Mouse (Mus musculus): ENCODE data around the gene Tmem144. TPM values are rescaled to one million over a fixed set of nuclear protein-coding genes. Genes with fewer than 3 reads are reported as not detected.

Tmem144 gene
- polyA plus RNA-seq (2016; fragmentation: Nextera tagmentation; extraction: Ambion mirVana) = 1.9 and 2.7 TPM in 2 replicates

DNA sequence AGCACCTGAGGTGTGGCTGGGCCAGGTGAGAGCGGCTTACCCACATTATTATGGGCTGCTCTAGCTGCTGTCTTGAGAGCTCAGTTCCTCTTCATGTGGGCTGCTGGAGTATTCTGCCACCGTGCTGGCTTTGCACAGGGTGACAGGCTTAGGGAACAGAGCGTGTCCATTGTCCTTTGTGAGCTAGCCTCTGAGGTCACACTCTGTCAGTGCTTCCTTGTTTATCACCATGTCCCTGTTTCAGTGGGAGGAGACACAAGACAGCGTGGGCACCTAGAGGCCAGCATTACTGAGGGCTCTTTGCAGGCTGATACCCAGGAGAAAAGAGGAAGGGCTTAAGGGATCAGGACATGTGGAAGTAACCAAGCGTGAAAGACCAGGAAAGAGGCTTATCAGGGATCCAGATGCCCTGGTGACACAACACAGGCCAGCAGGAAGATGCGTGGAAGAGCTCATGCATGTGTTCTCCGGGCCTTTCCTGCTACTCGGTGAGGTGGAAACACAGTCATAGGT, at the start of gene Tmem144:
Gene Tmem144, minus strand, starts transcription at position 120 of the 513 bp plus-strand sequence.
- ATAC-seq (ENCODE audit: low FRiP score, low read depth) = peak; percentile 28
- H3K4me3 ChIP-seq = no peak within 1 kb of the TSS
- H3K4me2 ChIP-seq (replicated peaks) = no peak within 1 kb of the TSS
- H3K27me3 ChIP-seq = peaks cover 5% of the 10 kb centered on the region; the same call in 1 of the 2 replicates
- H3K36me3 ChIP-seq = no peaks in the 10 kb centered on the region
- 0 out of 2 replicates have a peak, but pooled peaks cover 6% of the 10 kb centered on the region for H3K4me1 ChIP-seq
- no peaks in the 10 kb centered on the region for H3K9me3 ChIP-seq
- no peak within 1 kb of the TSS for H3K27ac ChIP-seq (replicated peaks)
- no peak within 1 kb of the TSS for H3K9ac ChIP-seq (replicated peaks)
- WGBS = 19% methylated on average over 8 of the region's 8 CpGs

DNA sequence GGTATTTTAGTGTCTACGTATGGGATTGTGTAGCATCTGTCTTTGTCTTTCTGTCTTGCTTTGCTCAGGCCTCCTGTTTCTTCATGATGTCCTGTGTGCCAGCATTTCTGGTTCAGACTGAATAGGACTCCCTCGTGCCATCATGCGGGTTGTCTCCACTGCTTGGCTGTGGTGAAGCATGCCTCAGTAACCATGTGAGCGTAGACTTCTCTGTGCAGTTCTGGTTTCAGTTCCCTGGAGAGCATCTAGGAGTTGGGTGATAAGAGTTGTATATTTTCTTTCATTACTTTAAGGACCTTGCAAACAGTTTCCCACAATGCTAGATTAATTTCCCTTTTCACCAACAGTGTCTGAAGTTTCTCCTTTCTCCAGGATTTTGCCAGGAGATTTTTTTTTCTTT, 49.2 kb upstream of the Tmem144 start:
- no peak for ATAC-seq (ENCODE audit: low FRiP score, low read depth)
- H3K9ac ChIP-seq (replicated peaks) = no peak overlapping the region
- H3K4me3 ChIP-seq = no peak overlapping the region
- no peak overlapping the region for H3K27ac ChIP-seq (replicated peaks)
- no peaks in the 10 kb centered on the region for H3K27me3 ChIP-seq
- H3K4me2 ChIP-seq (replicated peaks) = no peak overlapping the region
- 98% methylated on average over 4 of the region's 4 CpGs for WGBS
- no peaks in the 10 kb centered on the region for H3K36me3 ChIP-seq
- no peaks in the 10 kb centered on the region for H3K9me3 ChIP-seq
- H3K4me1 ChIP-seq = 0 out of 2 replicates have a peak, but pooled peaks cover 2% of the 10 kb centered on the region

DNA sequence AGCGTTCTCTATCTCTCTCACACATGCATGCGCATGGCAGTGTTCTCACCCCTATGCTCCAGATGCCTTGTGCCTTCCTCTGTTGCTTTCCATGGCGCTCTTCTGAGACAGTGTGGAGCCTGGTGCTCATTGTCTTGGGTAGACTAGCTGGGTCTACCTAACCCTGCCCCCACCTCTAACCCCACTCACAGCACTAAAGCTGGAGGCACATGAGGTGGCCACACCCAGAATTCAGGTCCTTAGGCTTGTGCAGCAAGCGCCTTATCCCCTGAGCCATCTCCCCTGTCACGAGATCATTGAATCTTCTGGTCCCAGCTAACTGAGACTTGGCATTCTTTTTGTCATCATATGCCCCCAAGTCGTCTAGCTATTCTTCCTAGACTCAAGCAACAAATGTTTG, 48.7 kb upstream of the Tmem144 start:
- no peaks in the 10 kb centered on the region for H3K27me3 ChIP-seq
- H3K4me2 ChIP-seq (replicated peaks) = no peak overlapping the region
- ATAC-seq (ENCODE audit: low FRiP score, low read depth) = no peak
- 0 out of 2 replicates have a peak, but pooled peaks cover 2% of the 10 kb centered on the region for H3K4me1 ChIP-seq
- WGBS = 91% methylated on average over 6 of the region's 6 CpGs
- H3K4me3 ChIP-seq = no peak overlapping the region
- no peaks in the 10 kb centered on the region for H3K36me3 ChIP-seq
- no peak overlapping the region for H3K9ac ChIP-seq (replicated peaks)
- H3K9me3 ChIP-seq = no peaks in the 10 kb centered on the region
- no peak overlapping the region for H3K27ac ChIP-seq (replicated peaks)

DNA sequence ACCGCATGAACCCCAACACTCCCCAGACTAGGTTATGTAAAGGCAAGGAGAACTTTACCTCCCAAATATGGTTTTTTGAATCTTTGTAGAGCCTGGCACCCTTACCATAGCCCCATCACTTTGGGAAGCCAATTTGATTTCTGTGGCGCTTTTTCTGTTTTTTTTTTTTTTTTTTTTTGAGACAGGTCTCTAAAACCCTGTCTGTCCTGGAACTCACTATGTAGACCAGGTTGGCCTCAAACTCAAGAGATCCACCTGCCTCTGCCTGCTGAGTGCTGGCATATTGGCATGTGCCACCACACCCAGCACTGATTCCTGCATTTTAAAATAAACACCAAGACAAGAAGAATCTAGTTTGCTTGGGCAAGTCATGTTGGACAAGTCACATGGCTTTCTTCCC, 47.9 kb upstream of the Tmem144 start:
- ATAC-seq (ENCODE audit: low FRiP score, low read depth) = no peak
- Histone ChIP-seq H3K4me2 (replicated peaks) (no peak overlapping the region), H3K9me3 (no peaks in the 10 kb centered on the region), H3K9ac (replicated peaks) (no peak overlapping the region), H3K4me1 (0 out of 2 replicates have a peak, but pooled peaks cover 2% of the 10 kb centered on the region), H3K27ac (replicated peaks) (no peak overlapping the region), H3K27me3 (no peaks in the 10 kb centered on the region), H3K36me3 (no peaks in the 10 kb centered on the region), H3K4me3 (no peak overlapping the region)
- WGBS = 95% methylated on average over 2 of the region's 2 CpGs

DNA sequence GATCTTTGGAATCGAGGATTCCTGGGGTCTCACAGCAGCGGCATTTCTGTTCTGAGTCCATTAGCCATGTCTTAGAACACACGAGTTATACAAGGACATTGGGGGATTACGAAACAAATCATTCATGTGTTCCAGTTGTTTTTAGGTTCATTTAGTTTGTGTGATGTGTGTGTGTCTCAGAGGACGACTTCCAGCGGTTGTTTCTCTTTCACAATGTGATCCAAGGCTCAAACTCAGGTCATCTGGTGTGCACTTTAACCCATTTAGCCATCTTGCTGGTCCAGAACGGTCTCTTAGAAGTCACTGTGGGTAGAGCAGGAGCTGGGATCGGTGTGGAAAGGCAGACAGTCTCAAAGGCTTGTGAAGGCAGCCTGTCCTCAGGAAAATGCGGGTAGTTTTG, 47.3 kb upstream of the Tmem144 start:
- H3K9me3 ChIP-seq = no peaks in the 10 kb centered on the region
- no peak overlapping the region for H3K4me2 ChIP-seq (replicated peaks)
- no peak overlapping the region for H3K4me3 ChIP-seq
- no peak overlapping the region for H3K9ac ChIP-seq (replicated peaks)
- H3K27me3 ChIP-seq = no peaks in the 10 kb centered on the region
- no peaks in the 10 kb centered on the region for H3K36me3 ChIP-seq
- no peak for ATAC-seq (ENCODE audit: low FRiP score, low read depth)
- no peak overlapping the region for H3K27ac ChIP-seq (replicated peaks)
- WGBS = 88% methylated on average over 9 of the region's 9 CpGs
- 0 out of 2 replicates have a peak, but pooled peaks cover 2% of the 10 kb centered on the region for H3K4me1 ChIP-seq

DNA sequence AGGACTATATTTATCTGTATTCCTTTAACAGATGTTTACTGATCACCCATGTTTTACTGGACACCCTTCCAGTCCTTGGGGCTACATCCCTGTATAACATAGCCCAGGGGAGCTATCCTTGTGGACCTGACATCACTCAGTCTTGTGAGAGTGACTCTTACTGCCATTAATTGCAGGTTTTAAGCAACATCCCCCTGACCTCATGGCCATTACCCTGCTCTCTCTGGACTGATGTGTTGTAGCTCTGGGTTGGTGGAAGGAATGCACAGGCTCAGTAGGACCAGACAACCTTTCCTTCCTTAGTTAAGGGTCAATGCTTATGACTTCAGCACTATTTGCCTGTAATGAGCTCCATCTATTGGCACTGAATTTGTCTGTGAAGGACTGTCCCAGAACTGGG, 45.9 kb upstream of the Tmem144 start:
- Histone ChIP-seq H3K4me2 (replicated peaks) (no peak overlapping the region), H3K4me3 (no peak overlapping the region), H3K9ac (replicated peaks) (no peak overlapping the region), H3K27ac (replicated peaks) (no peak overlapping the region), H3K36me3 (no peaks in the 10 kb centered on the region), H3K4me1 (no peaks in the 10 kb centered on the region), H3K9me3 (no peaks in the 10 kb centered on the region), H3K27me3 (no peaks in the 10 kb centered on the region)
- ATAC-seq (ENCODE audit: low FRiP score, low read depth) = no peak

DNA sequence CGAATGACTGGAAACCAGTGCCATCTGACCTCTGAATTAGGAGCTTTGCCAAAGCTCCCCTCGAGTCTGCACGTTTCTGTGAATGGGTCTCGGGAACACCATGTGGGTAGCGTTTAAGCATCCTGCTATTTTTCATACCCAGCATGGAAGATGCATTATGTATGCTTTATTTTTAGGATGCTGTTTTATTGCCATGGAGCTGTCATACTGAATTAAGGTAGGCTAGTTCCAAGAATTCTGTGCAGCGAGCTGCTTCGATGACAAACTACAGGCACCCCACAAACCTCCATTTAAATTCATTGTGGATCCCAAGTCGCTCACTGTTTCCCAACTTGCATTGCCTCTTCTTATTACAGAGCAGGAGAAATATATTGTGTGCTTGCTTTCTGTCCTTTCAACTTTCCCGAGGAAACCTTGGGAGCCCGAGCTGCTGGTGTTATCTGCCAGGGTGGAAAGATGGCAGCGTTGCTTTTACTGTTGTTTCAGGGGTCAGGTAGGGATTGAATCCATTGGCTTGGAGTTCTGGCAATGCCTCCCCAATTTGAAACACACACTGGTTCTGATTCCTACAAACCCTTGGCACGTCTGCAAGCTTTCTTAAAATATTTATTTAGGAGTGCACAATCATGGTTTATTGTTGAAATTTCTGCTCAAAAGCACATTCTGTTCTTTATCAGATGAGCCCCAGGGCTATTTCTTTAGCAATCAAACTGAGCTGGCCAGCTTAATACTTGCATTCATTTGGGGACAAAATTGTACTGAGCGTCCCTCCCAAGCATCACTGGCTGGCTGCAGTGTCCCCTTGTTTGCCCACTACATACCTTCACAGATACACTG, 45.2 kb upstream of the Tmem144 start:
- WGBS = 82% methylated on average over 13 of the region's 13 CpGs
- no peak for ATAC-seq (ENCODE audit: low FRiP score, low read depth)
- H3K27ac ChIP-seq (replicated peaks) = no peak overlapping the region

DNA sequence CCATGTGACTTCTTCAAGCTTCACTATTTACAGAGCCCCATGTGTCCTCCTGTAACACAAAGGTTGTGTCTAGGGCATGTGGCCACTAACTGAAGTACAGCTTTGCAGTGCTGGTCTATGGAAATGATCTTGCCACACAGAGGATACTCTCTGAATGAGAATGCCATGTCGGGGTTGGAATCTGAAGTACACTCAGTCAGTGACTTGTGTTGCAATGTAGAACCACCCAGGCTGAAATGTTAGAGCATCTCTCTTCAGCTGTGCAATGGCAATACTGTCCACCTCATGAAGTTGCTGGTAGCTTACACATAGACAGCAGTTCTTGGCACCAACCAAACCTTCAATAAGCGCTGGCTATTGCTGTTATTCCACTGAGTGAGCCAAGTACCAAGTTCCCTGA, 35.4 kb upstream of the Tmem144 start:
- H3K27ac ChIP-seq (replicated peaks) = no peak overlapping the region
- H3K4me2 ChIP-seq (replicated peaks) = no peak overlapping the region
- 86% methylated on average over 2 of the region's 2 CpGs for WGBS
- no peaks in the 10 kb centered on the region for H3K9me3 ChIP-seq
- H3K4me3 ChIP-seq = no peak overlapping the region
- H3K4me1 ChIP-seq = peaks cover 4% of the 10 kb centered on the region; the same call in 1 of the 2 replicates
- no peak overlapping the region for H3K9ac ChIP-seq (replicated peaks)
- H3K36me3 ChIP-seq = no peaks in the 10 kb centered on the region
- no peak for ATAC-seq (ENCODE audit: low FRiP score, low read depth)
- H3K27me3 ChIP-seq = no peaks in the 10 kb centered on the region

More for the DNA sequence above, 45.2 kb upstream of the Tmem144 start:
- no peak overlapping the region for H3K9ac ChIP-seq (replicated peaks)
- H3K4me3 ChIP-seq = no peak overlapping the region
- no peak overlapping the region for H3K4me2 ChIP-seq (replicated peaks)
- H3K9me3 ChIP-seq = no peaks in the 10 kb centered on the region
- no peaks in the 10 kb centered on the region for H3K4me1 ChIP-seq
- no peaks in the 10 kb centered on the region for H3K36me3 ChIP-seq
- H3K27me3 ChIP-seq = no peaks in the 10 kb centered on the region

DNA sequence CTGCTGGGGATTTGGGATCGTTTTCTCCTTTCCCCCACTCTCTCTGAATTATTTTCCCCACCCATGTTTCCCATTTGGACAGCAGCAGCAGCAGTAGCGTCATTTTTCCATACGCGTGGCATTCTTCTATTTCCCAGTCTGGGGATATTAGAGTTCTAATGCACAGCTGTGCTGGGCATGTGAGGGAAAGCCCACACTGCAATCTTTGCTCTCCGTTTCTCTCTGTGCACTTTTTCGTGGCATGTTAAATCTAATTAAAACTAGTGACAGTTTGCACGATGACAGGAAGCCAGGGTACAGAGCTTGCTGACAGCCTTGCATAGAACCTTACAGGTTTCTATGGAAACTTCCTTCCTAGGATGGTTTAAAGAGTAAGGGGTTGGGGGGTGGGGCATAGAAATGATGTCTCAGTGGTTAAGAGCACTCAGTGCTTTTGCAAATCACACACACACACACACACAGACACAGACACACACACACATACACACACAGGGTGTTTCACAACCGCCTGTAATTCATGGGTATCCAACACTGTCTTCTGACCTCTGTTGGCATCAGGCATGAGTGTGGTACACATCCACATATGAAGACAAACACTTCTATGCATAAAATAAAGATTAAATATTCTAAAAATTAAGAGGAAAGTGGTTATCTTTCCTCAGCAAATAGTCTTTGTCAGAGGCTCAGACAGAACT, 34.7 kb upstream of the Tmem144 start:
- no peaks in the 10 kb centered on the region for H3K9me3 ChIP-seq
- no peaks in the 10 kb centered on the region for H3K36me3 ChIP-seq
- WGBS = 66% methylated on average over 8 of the region's 8 CpGs
- H3K27ac ChIP-seq (replicated peaks) = no peak overlapping the region
- H3K9ac ChIP-seq (replicated peaks) = no peak overlapping the region
- ATAC-seq (ENCODE audit: low FRiP score, low read depth) = peak; percentile 36; the same call in 1 of the 2 replicates
- no peaks in the 10 kb centered on the region for H3K27me3 ChIP-seq
- peaks cover 4% of the 10 kb centered on the region; the same call in 1 of the 2 replicates for H3K4me1 ChIP-seq
- H3K4me3 ChIP-seq = no peak overlapping the region
- H3K4me2 ChIP-seq (replicated peaks) = no peak overlapping the region

DNA sequence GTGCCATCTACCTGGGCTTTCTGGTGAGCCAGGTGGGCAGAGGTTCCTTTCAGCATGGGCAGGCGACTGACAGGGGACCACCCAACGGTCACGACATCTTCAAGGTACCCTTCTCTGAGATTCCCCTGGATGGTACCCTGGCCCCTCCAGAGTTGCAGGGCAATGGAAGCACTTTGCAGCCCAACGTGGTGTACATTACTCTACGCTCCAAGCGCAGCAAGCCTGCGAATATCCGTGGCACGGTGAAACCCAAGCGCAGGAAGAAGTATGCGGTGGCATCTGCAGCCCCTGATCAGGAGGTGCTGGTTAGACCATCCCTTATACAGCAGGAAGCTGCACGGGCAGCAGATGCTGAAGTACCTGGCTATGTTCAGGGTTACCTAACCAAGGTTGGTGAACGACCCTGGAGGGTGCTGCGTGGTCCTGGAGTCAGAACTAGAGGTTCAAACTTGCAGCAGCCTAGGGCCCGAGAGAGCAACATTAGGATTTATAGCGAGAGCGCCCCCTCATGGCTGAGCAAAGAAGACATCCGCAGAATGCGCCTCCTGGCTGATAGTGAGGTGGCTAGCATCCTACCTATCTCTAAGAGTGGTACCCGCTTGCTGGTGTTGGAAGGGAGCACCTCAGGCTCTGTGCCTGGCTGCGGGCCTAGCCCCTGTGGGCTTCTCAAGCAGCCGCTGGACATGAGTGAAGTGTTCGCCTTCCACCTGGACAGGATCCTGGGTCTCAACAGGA, 34.0 kb upstream of the Tmem144 start:
- Histone ChIP-seq H3K27me3 (no peaks in the 10 kb centered on the region), H3K4me2 (replicated peaks) (no peak overlapping the region), H3K36me3 (no peaks in the 10 kb centered on the region), H3K9me3 (no peaks in the 10 kb centered on the region), H3K9ac (replicated peaks) (no peak overlapping the region), H3K4me1 (peaks cover 4% of the 10 kb centered on the region; the same call in 1 of the 2 replicates), H3K4me3 (no peak overlapping the region), H3K27ac (replicated peaks) (no peak overlapping the region)
- peak; percentile 42; the same call in 1 of the 2 replicates for ATAC-seq (ENCODE audit: low FRiP score, low read depth)
- WGBS = 87% methylated on average over 23 of the region's 23 CpGs

DNA sequence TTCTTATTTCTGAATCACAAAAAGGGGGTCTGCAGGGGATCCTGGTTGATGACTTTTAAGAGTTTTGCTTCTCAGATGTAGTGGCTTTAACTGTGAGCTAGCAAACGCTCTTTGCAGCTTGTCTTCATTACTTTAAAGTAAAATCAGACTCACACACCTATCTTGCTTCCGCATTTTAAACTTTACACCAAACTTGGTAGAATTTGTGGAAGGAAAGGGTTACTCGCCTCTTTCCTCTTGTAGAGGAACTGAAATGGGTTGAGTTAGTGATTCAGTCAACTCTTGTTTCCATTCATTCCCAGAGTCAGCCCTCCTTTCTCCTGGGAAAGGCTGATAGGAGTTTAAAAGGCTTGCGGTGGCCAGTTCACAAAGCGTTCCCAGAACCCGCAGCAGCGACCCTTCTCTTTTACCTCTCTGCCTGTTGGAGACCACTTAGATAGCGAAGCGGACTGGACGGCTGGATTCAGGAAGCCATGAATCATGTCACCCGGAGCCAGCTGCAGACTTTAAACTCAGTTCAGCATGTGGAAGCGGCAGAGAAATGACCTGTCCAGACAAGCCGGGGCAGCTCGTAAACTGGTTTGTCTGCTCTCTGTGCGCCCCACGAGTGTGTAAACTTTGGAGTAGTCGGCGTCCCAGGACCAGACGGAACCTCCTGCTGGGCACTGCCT, 33.2 kb upstream of the Tmem144 start:
- H3K27me3 ChIP-seq = no peaks in the 10 kb centered on the region

More for the DNA sequence above, 33.2 kb upstream of the Tmem144 start:
- no peaks in the 10 kb centered on the region for H3K9me3 ChIP-seq
- H3K9ac ChIP-seq (replicated peaks) = no peak overlapping the region
- peaks cover 4% of the 10 kb centered on the region; the same call in 1 of the 2 replicates for H3K4me1 ChIP-seq
- no peak overlapping the region for H3K4me3 ChIP-seq
- no peak for ATAC-seq (ENCODE audit: low FRiP score, low read depth)
- 82% methylated on average over 19 of the region's 19 CpGs for WGBS
- H3K36me3 ChIP-seq = no peaks in the 10 kb centered on the region
- H3K27ac ChIP-seq (replicated peaks) = no peak overlapping the region
- H3K4me2 ChIP-seq (replicated peaks) = no peak overlapping the region

All from midbrain, embryonic 12.5 days (tissue).